Mouse (Mus musculus) gastrocnemius, postnatal 14 days (tissue): ENCODE measurements around the gene Lgr6. TPM values are rescaled to one million over a fixed set of nuclear protein-coding genes. Genes with fewer than 3 reads are reported as not detected.

Source experiments
- total RNA-seq, 2 experiments: library from RNA; stranded (reverse); gene quantifications; 2 replicates each; pipeline ENCODE4 v1.2.3; 2021

Gene Lgr6
- total RNA-seq, 2 experiments from 2014 or later, result 0.88 to 1.1 TPM

Other genes with a start within 250 kb of the Lgr6 start
- gene Ppp1r12b, start 149.3 kb downstream of the Lgr6 start, total RNA-seq, result 100 to 1,000 TPM; 183 to 217 TPM
- gene Ube2t, start 142.7 kb downstream of the Lgr6 start, total RNA-seq, result 10 to 100 TPM in 1 of 2 experiments, 1 to 10 TPM in 1; 5.8 to 11.5 TPM
- under 1 TPM; 0.18 to 0.41 TPM for gene Ptpn7, start 27.4 kb upstream of the Lgr6 start, total RNA-seq
- gene Arl8a, start 41.5 kb upstream of the Lgr6 start, total RNA-seq, result 10 to 100 TPM; 25.1 to 26.8 TPM
- gene Gpr37l1, start 62.4 kb upstream of the Lgr6 start, total RNA-seq, result 1 to 10 TPM in 1 of 2 experiments, under 1 TPM in 1; 0.78 to 2.5 TPM
- under 1 TPM in 1 of 2 experiments, not detected in 1; 0.27 TPM for gene Elf3, start 153.3 kb upstream of the Lgr6 start, total RNA-seq
- gene Rnpep, start 178.8 kb upstream of the Lgr6 start, total RNA-seq, result 10 to 100 TPM; 10.4 TPM
- gene Timm17a, start 208.5 kb upstream of the Lgr6 start, total RNA-seq, result 100 to 1,000 TPM; 220 to 243 TPM
- 1 to 10 TPM; 2.7 to 3.3 TPM for gene Lmod1, start 219.5 kb upstream of the Lgr6 start, total RNA-seq